Mouse (Mus musculus) gastrocnemius, adult 8-10 months (tissue): Measurements from ENCODE around the gene Atp8b2. TPM values are rescaled to one million over a fixed set of nuclear protein-coding genes. Genes with fewer than 3 reads are reported as not detected.

ENCODE experiments used
- DNase-seq, 2 experiments: peaks; one replicate each; pipeline ENCODE4 v3.0.0; 2022; ENCODE audit warnings: low spot score in 2 of 2
- microRNA-seq: library from miRNA; unstranded; fragments of <30 nt; microRNA quantifications from one replicate; pipeline ENCODE4 v1.2.0, GENCODE M21; 2022
- total RNA-seq, 4 experiments: library from RNA; stranded (reverse); gene quantifications; 2 replicates each; pipeline ENCODE4 v1.2.4; 2022

The Atp8b2 gene
- total RNA-seq, 4 experiments from 2014 or later: 3.3 to 6.0 (median 4.3) TPM

DNA sequence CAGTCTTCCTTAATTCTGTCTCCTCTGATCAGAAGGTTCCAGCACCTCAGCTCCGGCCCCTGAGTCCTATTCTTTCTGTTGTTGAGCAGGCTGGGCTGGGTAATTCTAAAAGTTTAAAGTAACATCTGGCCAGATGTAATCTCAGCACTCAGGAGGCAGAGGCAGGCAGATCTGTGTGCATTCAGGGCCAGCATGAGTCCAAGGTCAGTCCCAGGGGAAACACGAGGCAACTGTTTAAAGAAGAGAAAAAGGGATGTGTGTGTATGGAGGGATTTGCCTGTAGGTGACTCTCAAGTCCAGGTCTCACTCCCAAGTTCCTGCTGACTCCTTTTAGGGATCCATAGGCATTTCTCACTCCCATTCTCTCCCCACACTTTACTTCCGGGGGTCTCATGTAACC, 55.5 kb downstream of the Atp8b2 start:
- DNase-seq: no peak

GRCm38 (mm10) chr3:89899511-89899908, 63.8 kb downstream of the Atp8b2 start:
- DNase-seq: no peak

DNA sequence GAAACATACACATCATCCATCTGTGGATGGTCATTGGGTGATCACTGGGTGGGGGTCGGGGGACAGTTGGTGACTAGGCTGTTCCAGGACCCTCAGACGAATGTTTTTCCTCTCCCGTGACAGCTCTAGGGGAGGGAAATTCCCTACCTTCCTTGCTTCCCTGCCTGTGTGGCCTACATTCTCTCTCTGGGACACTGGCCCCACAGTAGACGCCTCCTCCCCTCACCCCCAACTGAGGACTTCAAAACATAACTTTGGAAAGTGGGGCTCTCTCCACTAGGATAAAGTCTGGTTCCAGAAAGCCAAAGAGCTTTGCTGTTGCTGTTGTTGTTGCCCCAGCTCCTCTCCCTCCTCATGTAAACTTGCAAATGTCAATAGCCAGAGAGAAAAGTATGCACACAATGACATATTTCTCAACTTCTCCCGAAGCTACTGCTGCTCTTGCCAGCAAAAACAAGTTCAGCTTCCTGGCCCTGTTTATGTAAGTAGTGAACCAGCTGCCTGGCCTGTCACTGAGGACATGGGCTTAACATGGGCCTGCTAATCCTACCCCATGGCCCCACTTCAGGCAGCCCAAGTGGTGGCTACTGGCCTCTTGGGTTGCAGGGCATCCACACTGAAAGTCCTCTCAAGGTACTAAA, 64.3 kb downstream of the Atp8b2 start:
- no peak for DNase-seq

DNA sequence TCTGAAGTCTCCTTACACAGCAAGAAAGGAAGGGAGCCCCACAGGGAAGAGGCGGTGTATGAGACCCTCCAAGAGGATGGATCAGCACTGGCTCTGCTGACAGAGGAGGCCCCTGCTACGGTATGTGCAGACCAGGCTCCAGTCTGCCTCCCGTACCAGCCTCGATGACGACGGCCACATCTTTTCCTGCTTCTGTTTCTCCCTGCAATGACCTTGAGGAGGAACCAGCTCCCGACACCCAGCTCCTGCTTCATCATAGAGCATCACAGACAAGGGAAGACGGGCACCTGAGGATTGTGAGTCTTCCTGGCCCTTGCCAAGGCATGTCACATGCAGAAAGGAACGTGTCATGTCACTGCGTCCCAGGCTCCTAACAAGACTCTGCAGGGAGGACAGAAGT, 65.3 kb downstream of the Atp8b2 start:
- no peak for DNase-seq

- no peak for DNase-seq
Measured at GRCm38 (mm10) chr3:89897204-89897796, 66.0 kb downstream of the Atp8b2 start.

DNA sequence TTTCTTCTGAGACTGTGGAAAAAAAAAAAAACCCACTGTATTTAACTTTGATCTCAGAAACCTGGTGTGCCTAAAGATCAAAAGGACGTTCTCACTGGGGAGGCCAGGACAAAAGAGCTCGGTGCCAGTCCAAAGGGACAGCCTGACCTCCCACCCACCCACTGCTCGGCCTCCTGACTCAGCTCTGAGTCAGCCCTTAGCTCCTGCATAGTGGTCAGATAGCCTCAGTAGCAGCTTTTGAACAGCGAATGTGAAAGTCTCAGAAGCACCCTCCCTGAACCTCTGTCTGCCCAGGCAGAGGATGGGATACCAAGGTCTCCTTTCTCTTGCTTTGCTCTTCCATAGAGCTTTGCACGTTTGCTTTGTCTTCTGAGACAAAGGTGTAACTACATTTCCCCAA, 66.7 kb downstream of the Atp8b2 start:
- DNase-seq: no peak

DNA sequence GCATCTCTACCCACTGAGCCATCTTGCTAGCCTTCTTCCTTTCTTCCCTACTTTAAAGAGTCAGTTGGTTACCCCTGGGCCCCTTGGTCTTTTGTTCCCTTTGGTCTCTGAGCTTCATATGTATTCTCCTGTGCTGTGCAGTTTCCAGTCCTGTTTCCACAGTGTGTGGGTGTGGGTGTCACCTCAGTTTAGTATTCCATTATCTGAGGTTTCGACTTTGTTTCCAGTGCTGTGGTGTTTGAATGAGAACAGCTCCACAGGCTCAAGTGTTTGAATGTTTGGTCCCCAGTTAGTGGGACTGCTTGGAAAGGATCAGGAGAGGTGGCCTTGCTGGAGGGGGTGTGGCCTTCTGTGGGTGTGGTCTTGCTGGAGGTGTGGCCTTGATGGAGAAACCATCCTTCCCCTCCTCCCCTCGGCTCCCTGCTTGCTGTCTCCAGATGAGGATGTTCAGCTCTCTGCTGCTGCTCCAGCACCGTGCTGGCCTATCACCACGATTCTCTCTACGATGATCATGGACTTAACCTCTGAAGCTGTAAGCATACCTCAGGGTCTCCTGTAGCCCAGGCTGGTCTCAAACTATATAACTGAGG, 70.7 kb downstream of the Atp8b2 start:
- no peak for DNase-seq

DNA sequence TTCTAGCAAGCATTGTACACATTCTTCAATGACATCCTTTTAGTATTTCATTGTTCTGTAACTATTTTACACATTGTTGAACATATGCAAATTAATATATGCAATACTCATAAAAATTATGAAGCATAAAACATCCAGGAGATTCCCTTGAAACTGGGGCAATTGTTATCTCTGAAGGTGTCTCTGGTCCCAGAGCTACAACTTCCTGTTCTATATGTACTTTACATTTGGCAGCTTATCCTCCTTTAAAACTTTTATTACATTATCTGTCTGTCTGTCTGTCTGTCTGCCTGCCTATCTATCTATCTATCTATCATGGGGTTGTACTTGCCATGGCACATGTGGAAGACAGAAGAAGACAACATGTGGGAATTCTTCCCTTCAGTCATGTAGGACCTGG, 71.6 kb downstream of the Atp8b2 start:
- DNase-seq: no peak

- no peak for DNase-seq
Measured at GRCm38 (mm10) chr3:89889841-89890430, 73.4 kb downstream of the Atp8b2 start.

Small RNAs within 50 kb of the gene (microRNA-seq; reads per million reads assigned to microRNA genes)
- not detected for gene Mir7669

Other genes starting within 250 kb of the Atp8b2 start
- 1 to 10 TPM; 1.4 to 2.2 (median 1.8) TPM for gene Adar, start 248.5 kb downstream of the Atp8b2 start, total RNA-seq
- under 1 TPM; 0.09 to 0.27 (median 0.15) TPM for gene Chrnb2, start 198.9 kb downstream of the Atp8b2 start, total RNA-seq
- gene Ube2q1, start 189.9 kb downstream of the Atp8b2 start, total RNA-seq: 10 to 100 TPM; 10.6 to 15.7 (median 12.3) TPM
- gene She, start 132.1 kb downstream of the Atp8b2 start, total RNA-seq: 1 to 10 TPM; 2.8 to 3.8 (median 3.3) TPM
- 10 to 100 TPM in 1 of 4 experiments, 1 to 10 TPM in 3; 1.6 to 11.5 (median 2.8) TPM for gene Il6ra, start 50.3 kb downstream of the Atp8b2 start, total RNA-seq
- gene Hax1, start 35.3 kb upstream of the Atp8b2 start, total RNA-seq: 10 to 100 TPM; 47.1 to 65.2 (median 51.5) TPM
- gene 4933434E20Rik, start 88.1 kb upstream of the Atp8b2 start, total RNA-seq: 100 to 1,000 TPM in 3 of 4 experiments, 10 to 100 TPM in 1; 99.6 to 117 (median 106) TPM
- gene Ubap2l, start 89.1 kb upstream of the Atp8b2 start, total RNA-seq: 10 to 100 TPM; 77.3 to 99.8 (median 88.6) TPM
- gene Tpm3, start 109.1 kb upstream of the Atp8b2 start, total RNA-seq: 100 to 1,000 TPM; 385 to 462 (median 429) TPM
- gene Nup210l, start 140.6 kb upstream of the Atp8b2 start, total RNA-seq: under 1 TPM in 2 of 4 experiments, not detected in 2; 0.05 to 0.10 TPM